Mouse (Mus musculus) left cerebral cortex, adult 9 months (tissue): Measurements from ENCODE around the gene Krtap13-1.
"Not testable (repeated sequence)": the region's sequence is repeated elsewhere in the genome, so short reads cannot be mapped to it uniquely, and the experiment has no call there.

Source experiments
- DNase-seq, 2 experiments: peaks; one replicate each; pipeline ENCODE4 v3.0.0; 2022; ENCODE audit warnings: low spot score in 2 of 2

The Krtap13-1 gene

DNA sequence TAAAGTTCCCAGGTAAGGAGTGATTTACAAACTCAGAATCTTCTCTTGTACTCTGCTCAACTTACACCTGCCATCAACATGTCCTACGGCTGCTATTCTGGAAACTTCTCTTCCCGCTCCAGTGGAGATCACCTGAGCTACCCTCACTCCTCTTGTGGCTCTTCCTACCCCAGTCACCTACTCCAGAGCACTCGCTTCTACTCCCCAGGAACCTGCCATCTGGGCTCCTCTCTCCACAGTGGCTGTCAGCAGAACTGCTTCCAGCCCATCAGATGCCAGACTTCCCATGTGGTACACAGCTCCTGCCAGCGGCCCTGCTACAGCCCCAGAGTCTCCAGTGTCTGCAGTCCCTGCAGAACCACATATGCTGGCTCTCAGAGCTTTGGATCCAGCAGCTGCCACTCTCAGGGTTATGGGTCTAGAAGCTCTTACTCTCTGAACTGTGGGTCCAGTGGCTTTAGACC lies at the start of gene Krtap13-1:
Gene Krtap13-1, plus strand, starts transcription at position 51 of the 464 bp plus-strand sequence.
- no peak for DNase-seq

DNA sequence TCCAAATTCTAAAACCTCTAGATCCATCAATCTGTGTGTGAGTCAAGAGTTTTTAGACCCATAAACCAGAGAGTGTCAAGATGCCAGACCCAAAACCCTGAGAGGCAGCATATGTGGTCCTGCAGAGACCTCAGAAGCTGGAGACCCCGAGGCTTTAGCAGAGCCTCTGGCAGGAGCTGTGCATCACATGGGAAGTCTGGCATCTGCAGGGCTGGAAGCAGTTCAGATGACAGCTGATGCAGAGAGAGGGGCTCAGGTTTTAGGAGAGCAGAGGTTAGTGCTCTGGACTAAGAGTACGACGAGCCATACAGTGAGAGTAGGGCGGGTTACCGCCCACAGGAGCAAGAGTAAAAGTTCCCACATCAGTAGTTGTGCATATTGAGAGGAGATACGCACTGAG lies 49.6 kb upstream of the Krtap13-1 start:
- no peak for DNase-seq

DNA sequence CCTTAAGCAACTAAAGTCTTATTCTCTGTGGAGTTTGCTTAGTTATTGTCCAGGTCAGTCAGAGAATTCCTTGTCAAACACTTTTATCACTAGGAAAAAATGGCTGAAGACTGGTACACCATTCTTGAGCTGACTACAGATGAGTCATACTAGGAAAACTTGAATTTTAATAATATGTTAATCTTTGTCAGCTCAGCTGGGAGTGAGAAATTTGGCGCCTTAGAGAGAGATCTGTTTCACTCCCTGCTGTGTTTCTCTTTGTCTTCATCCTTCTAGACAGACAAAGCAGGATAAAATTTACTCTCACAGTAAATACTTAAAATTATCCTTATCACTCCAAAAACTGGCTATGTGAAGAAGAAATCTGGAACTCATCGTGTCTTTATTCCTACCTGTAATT lies 47.4 kb upstream of the Krtap13-1 start:
- DNase-seq: no peak

DNA sequence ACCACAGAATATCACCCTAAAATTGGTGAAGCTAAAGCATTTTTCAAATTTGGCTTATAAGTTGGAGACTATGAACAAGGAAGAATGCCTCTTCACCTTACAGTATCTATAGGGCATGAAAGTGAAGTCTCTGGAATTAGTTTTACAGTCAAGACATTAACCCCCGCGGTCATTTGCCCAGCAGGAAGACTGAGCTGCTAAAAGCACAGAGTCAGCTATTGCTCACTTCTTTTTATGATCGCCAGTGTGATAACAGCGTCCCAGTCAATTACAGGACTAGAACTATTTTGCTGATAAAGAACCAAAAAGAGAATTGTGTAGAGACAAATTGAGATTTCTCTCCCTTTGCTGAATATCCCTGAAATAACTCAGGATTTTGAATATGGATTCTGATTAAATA lies 32.4 kb upstream of the Krtap13-1 start:
- DNase-seq: no peak

GRCm38 (mm10) chr16:88701072-88701864 lies 27.4 kb upstream of the Krtap13-1 start:
- no peak for DNase-seq

DNA sequence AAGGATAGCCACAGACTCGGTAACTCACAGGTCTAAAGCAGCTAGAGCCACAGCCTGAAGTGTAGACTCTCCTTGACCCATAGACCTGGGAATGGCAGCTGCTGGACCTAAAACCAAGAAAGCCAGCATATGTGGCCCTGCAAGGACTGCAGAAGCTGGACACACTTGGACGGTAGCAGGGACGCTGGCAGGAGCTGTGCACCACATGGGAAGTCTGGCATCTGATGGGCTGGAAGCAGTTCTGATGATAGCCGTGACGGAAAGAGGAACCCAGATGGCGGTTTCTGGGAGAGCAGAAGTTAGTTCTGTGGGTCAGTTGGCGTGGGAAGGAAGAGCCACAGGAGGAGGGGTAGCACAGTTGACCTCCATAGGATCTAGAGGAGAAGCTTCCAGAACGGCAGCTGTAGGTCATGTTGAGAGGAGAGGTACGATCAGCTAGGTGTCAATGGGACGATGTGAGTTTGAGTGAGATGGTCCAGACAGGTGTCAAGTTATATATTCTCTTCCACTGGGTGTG lies 21.1 kb upstream of the Krtap13-1 start, which contains the start of gene 2310061N02Rik:
Gene 2310061N02Rik, minus strand, starts transcription at position 467 of the 517 bp plus-strand sequence.
- DNase-seq: no peak

GRCm38 (mm10) chr16:88710757-88711156 lies 17.9 kb upstream of the Krtap13-1 start:
- no peak for DNase-seq

GRCm38 (mm10) chr16:88711245-88711644 lies 17.4 kb upstream of the Krtap13-1 start:
- DNase-seq: no peak

DNA sequence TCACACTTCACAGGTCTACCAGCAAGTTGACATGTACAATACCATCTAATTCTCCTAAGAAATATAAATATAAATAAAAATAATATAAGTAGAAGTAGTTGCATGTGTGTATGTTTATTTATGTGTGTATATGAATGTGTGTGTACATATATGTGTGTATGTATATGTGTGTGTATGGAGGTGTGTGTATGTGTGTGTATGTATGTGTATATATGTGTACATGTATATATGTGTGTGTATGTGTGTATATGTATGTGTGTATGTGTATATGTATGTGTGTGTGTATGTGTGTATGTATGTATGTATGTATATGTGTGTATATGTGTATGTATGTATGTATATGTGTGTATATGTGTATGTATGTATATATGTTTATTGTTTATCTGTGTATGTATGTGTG lies 12.1 kb upstream of the Krtap13-1 start:
- DNase-seq: no peak

- DNase-seq: no peak
Observed at GRCm38 (mm10) chr16:88720031-88720430, 8.6 kb upstream of the Krtap13-1 start.

DNA sequence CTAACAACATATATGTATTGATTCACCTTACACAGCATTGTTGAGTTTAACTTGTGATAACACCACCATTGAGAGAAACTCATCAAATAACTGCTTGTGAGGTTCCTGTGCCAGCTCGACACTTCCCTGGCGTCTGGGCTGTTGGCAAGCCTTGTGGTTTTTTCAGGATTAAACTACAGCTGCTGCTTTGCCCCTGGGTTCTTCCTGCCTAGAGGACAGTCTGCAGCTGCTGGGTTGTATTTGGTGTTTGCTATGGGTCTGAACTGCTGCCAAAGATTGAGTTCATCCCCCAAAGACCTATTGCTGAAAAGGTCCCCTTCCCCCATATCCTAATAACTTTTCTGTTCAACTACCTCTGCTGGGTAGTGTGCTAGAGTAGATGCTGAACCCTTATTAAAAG lies 6.7 kb downstream of the Krtap13-1 start:
- no peak for DNase-seq

DNA sequence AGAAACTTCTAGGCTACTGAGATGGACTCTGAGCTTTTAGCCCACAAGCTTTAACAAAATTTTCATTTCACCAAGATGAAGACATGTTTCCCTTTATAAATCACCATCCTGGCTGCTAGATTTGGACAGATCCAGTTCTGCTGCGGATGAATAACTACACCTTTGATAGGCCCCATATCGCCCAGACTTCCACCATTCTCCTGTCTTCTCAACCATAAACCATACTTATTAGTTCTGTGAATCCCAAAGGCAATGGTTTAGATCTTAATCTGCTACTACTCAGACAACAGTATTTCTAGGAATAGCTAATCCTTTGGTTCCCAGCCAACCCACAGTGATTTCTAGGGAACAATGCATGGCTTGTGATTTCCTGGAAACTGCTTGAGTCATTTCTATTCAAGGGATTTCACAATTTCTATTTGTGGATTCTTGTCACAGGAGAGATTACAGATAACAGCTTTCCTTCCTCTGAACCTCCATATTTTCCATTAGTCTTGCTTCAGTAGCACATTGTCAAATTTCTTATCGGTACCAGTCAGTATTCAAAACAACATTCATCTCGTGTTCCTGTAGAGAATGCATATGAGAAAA lies 16.2 kb downstream of the Krtap13-1 start:
- DNase-seq: no peak

DNA sequence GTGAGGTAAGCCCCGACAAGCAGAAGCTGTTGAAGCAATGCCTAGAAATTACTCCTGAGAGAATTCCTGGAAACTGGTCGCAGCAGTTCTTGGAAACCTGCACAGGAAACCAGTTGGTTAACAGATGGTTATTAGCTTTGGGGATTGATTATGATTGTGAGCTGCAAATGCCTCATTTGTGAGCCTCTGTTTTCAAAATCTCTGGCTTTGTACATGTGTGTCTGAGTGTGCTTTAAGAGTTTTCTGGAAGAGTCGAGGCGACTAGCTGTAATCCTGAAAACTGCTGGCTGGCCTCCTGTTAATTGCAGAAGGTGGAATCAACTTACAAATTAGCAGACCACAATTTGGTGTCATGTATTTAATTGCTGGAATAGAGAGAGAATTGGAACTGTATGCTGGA lies 19.3 kb downstream of the Krtap13-1 start:
- no peak for DNase-seq

GRCm38 (mm10) chr16:88751535-88751934 lies 22.9 kb downstream of the Krtap13-1 start, which contains the start of gene Krtap13:
Krtap13 (minus strand) TSS chr16:88751635.
- not testable (repeated sequence) for DNase-seq

DNA sequence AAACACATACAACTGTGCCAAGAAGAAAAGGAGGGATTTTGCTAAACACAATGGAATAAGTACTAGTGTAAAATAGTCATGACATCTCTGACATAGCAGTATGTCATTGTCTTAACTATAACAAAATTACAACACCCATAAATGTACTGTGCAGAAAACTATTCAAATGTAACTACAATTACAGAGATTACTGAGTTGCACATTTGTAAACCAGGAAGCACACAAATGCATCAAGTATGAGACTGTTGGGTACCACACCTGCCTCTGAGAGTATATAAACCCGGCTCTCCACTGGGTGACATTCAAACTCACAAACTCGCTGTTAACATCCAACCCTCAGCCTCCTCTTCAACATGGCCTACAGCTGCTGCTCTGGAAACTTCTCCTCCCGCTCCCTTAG lies 29.9 kb downstream of the Krtap13-1 start, which contains the start of gene 2310034C09Rik:
Gene 2310034C09Rik, plus strand, starts transcription at position 301 of the 400 bp plus-strand sequence.
- DNase-seq: not testable (repeated sequence)

DNA sequence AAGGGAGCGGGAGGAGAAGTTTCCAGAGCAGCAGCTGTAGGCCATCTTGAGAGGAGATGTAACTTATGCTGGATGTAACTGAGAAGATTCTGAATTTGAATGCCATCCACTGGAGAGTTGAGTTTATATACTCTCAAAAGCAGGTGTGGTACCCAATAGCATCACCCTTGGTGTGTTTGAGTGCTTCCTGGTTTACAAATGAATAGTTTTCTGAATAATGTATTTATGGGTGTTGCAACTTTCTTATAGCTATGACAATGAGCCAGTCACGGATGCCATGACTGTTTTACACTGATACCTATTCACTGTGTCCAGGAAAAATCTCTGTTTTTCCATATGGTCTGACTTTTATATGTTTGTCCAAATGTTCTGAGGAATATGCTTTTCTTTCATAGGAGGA lies 45.4 kb downstream of the Krtap13-1 start, which contains the start of gene 2310057N15Rik:
Gene 2310057N15Rik, minus strand, starts transcription at position 101 of the 400 bp plus-strand sequence.
- no peak for DNase-seq

DNA sequence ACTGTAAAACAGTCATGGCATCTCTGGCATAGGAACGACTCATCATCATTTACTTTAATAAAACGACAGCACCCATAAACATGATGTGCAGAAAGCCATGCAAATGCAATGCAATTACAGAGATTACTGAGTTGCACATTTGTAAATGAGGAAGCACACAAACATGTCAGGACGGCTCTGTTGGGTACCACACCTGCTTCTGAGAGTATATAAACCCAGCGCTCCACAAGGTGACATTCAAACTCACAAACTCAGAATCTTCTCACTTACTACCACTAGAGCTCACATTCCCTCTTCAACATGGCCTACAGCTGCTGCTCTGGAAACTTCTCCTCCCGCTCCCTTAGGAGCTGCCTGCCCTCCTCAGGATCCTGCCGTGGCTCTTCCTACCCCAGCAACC lies 48.9 kb downstream of the Krtap13-1 start, which contains the start of gene Gm5965:
Gene Gm5965, plus strand, starts transcription at position 301 of the 400 bp plus-strand sequence.
- DNase-seq: no peak
